Mouse (Mus musculus) brain, embryonic 14.5 days (tissue): Measurements from ENCODE around the gene Amer3. TPM values are rescaled to one million over a fixed set of nuclear protein-coding genes. Genes with fewer than 3 reads are reported as not detected.
A peak's percentile ranks its signal among the peaks of the same experiment; 100 is the strongest.
"Not testable (repeated sequence)": the region's sequence is repeated elsewhere in the genome, so short reads cannot be mapped to it uniquely, and the experiment has no call there.

Experiments
- DNase-seq: peaks from one replicate; pipeline ENCODE4 v3.0.0-alpha.2; 2011; ENCODE audit warnings: low read depth
- CTCF ChIP-seq: fragments of 200-500 bp; IDR thresholded peaks from 2 replicates; pipeline ENCODE4 v1.5.1; 2012; ENCODE audit warnings: inconsistent platforms, mild to moderate bottlenecking, moderate library complexity, borderline replicate concordance; ENCODE audit not compliant: insufficient read depth, insufficient read length; ENCODE audit errors: extremely low read depth
- POLR2A ChIP-seq: fragments of 200-500 bp; IDR thresholded peaks from 2 replicates; pipeline ENCODE4 v1.6.1; 2012; ENCODE audit warnings: mild to moderate bottlenecking, inconsistent platforms, borderline replicate concordance; ENCODE audit not compliant: poor library complexity, insufficient read depth, insufficient read length, severe bottlenecking; ENCODE audit errors: extremely low read depth
- polyA plus RNA-seq: library from polyadenylated mRNA; depleted of rRNA; stranded (reverse); fragments of >200 nt; gene quantifications from 2 replicates; pipeline ENCODE4 v1.2.3, GENCODE M21; 2012; rRNA removed

The Amer3 gene
- polyA plus RNA-seq, 1 experiment: 30.0 TPM

DNA sequence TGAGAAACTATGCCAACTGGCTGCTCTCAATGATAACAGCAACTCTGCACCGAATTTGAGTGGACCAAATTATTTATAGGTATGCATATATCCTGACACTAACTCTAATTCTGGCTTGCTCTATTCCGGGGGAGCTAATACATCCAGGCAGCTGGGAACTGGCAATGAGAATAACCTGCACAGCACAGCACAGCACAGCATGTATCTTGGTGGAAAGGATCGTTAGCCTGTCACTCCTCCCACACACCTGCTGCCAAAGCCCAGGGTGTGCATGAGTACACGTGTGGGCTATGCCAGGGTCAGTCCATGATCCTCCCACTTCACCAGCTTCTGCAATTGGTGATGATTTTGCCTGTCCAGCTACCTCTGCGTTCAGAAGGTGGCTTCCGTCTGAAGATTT lies 8.0 kb upstream of the Amer3 start:
- TF ChIP-seq POLR2A (no peak), CTCF (no peak)

DNA sequence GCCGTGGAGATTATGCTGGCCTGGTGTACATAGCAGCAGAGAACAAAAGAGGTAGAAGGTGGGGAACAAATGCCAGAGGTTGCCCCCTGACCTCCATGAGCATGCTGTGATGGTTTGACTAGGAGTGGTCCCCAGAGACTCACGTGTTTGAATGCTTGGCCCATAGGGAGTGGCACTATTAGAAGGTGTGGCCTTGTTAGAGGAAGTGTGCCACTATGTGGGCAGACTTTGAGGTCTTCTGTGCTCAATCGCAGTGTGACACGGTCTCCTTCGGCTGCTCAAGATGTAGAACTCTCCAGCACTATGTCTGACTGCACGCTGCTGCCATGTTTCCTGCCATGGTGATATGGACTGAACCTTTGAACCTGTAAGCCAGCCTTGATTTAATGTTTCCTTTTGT lies 6.2 kb upstream of the Amer3 start:
- DNase-seq: no peak
- TF ChIP-seq POLR2A (no peak), CTCF (no peak)

More for the DNA sequence above, 8.0 kb upstream of the Amer3 start:
- DNase-seq: peak; percentile 1

DNA sequence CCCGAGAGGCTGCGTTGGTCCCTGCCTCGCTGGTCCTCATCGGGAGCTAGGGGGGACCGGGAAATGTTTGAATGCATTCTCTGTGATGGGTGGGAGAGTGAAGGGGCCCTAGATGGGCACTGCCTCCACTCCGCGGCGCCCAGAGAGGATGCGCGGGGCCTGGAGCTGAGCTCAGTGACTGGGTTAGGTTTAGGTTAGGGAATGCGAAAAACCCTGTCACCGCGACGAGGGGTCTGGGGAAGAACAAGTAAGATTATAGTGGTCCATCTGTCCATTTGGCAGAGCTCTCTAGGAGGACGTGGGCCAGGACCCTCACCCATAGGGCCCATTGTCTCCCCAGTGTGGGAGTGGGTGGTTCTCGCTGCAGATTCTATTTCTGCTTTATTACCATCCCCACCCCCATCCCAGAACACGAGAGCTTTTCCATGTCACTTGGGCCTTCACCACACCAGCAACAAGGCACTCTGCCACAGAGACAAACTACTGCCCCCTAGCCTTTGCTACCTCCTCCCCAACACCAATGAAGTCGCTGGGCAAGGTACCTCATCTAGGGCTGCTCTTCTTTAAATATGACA lies 412 bp downstream of the Amer3 start:
- TF ChIP-seq CTCF: no peak
- no peak for TF ChIP-seq POLR2A
- peak; percentile 53 for DNase-seq

DNA sequence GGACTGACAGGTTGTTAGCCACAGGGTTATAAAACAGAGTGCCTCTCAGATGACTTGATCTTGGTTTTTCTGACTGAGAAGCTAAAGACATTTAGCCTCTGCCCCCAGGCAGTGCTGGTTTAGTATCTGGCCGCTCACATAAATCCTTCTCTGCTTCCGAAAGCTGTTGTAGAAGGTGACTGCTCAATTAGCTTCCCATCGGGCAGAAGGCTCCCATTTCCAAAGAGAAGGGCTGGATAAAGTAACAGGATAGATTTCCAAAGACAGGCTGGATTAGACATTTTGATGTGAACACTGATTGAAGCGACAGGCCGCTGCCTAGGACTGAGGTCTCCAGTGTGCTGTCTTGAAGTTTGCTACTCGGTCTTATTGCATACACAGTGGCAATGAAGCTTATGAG lies 2.8 kb downstream of the Amer3 start:
- TF ChIP-seq POLR2A: no peak
- no peak for TF ChIP-seq CTCF
- DNase-seq: no peak

DNA sequence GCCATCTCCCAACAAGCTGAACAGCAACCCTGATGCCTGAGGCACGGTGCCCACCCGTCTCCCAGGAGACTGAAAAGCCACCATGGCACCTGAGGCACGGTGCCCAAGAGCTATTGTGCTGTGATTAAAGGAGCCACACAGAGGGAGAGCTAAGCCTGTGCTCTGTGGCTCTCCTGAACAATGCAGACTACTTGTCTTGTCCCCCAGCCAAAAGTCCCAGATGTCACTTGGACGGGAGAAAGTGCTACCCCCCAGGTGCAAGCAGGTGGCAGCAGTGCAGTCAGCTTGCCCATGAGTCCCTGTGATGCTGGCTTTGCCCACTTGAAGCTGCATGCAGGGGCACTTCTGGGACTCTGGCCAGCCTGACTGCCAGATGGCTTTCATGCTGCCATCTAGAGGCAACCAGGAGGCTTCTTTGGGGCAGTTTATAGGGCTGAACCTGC lies 4.4 kb downstream of the Amer3 start:
- TF ChIP-seq POLR2A: no peak
- peak; percentile 46; the same call in 1 of the 2 replicates for TF ChIP-seq CTCF

DNA sequence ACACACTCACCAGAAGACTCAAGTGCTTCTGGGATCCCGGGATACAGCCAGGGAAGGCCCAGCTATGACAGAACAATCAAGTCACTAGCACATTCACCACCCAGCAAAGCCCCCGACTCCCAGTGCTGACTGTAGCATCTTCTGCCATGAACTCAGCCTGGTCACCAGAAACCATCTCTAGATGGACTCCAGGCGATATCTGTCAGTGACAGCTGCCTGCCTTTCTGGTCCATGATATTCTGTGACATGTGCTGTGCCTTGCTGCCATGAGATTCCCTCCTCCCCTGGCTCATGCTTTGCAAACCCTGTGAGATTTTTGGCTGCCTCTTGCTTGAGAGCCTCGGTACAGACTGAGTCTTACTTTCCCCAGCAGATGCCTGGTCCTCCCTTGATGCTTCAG lies 5.3 kb downstream of the Amer3 start:
- TF ChIP-seq POLR2A (no peak), CTCF (no peak)
- DNase-seq: peak; percentile 27

More for the DNA sequence above, 4.4 kb downstream of the Amer3 start:
- peak; percentile 96 for DNase-seq

DNA sequence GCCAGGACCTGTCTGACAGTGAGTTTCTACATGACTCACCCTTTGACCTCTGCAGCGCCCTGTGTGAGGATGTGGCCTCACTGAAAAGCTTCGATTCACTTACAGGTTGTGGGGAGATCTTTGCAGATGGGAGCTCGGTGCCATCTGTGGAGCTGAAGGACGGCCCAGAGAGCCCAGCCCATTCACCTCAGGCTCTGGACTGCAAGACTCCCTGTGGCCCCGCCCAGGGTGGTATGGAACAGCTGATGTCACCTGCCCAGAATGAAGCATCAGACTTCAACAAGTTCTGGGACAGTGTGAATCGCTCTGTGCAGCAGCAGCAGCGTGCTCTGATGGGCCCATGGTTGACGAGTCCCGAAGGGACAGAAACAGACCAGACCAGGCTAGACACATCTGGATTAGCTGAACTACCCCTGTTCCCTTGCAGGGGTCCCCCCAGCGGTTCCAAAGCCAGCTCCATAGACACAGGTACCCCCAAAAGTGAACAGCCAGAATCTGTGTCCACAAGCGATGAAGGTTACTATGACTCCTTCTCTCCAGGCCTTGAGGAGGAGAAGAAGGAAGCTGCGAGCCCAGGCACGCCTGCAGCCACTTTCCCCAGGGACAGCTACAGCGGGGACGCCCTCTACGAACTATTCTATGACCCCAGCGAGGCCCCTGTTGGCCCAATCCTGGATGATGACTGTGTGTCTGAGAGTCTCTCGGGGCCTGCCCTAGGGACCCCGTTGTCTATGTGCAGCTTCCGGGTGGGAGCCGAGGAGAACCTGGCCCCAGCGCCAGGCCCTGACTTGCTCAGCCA lies 8.0 kb downstream of the Amer3 start:
- TF ChIP-seq POLR2A (no peak), CTCF (no peak)
- DNase-seq: no peak

DNA sequence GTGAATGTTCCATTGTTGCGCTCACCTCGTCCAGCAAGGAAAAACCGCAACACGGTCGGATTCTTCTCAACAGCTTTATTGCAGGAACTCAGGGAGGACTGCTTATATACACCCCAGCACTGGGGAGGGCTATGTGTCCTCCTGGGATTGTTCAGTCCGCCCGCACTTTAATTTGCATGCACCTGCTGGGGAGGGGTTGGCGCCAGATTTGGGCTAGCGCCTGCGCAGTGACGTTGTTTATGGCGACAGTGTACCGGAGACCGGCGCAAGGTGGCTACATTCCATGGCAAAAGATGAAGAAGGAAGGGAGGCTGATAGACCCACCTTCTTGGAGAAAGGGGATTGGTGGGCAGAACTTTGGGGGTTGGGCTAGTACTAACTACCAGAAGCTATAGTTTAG lies 20.5 kb downstream of the Amer3 start:
- DNase-seq: no peak
- TF ChIP-seq CTCF (no peak), POLR2A (no peak)

DNA sequence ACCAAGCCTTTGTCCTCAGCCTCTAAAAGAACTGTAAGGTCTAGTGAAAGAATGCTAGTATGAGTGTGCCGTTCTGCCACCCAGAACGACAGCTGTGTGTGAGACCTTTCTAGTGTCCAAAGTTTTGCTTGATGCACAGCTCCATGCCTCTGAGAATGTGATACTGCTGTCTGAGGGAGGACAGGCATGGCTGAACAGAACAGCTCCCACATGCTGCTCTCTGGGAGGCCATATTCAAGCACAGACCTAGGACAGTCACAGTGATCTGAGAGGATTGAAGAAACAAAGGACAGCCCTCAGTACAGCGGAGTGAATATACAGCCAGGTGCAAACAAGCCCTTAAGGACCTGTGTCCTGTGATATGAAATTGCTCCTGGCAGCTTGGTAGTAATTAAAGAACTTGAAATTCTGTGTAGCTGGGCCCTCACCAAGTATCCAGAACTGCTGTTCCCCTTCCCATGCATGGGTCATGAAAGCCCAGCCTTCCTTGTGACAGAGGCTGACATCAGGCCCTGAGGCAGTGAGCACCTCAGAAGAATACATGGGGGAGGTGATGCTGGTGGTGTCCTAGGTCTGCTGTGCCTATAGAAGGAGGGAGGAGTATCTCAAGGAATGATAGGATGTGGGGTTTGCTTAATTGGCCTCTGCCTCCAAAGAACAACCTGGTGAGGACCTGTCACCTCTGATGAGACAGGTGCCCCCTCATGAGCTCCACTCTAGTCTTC lies 22.0 kb downstream of the Amer3 start:
- DNase-seq: no peak
- TF ChIP-seq POLR2A: no peak

DNA sequence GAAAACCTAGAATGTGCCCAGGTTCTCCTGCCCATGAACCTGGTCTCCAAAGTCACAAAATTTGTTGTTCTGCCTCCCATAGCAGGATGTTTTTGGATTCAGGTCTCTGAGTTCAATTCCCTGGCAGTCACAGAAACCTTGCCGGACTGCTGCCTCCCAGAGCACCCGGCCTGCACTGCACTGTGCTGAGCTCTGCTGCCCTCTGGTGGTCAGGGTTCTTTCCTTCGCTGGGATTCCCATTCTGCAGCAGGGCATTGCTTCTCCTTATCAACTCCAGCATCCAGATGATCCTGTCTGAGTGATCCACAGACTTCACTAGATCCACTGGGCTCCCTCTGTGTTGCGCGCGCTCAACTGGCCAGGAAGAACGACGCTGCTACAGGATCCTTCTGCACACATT lies 22.9 kb downstream of the Amer3 start:
- peak; percentile 90 for DNase-seq
- TF ChIP-seq CTCF (peak; percentile 99), POLR2A (no peak)

DNA sequence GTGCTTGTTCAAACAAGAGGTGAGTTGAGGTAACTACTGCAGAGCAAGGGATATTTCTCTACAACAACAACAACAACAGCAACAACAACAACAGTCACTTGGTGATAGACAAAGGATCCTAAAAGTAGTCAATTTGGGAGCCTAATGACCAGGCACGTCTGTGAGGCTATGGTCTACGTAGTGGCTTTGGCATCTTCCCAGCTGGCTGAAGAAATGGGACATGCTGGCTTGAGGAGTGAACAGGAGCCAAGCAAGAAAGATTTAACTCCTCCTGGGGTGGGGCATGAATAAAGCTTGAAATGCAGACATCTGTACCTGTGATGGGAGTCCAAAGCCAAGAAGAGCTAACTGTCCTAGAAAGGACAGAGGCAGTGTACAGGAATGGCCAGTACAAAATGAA lies 34.3 kb downstream of the Amer3 start:
- no peak for TF ChIP-seq CTCF
- TF ChIP-seq POLR2A: no peak

DNA sequence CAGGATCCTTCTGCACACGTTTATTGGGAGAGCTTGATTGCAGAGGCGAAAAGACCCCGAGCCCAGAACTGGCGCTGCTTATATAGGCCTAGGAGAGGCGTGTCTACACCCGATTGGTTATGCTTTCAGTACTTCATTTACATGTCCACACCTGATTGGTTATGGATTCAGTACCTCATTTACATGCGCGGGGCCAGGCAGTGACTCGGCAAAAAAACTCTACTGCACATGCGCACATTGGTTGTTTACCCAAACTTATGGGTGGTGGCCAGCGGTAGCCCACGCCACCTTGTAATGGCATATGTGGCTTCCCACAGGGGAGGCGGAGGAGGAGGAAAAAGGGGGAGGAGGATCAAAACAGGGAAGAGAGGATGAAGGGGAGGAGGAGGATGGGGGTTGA lies 40.7 kb downstream of the Amer3 start:
- not testable (repeated sequence) for DNase-seq

More for the DNA sequence above, 34.3 kb downstream of the Amer3 start:
- no peak for DNase-seq

DNA sequence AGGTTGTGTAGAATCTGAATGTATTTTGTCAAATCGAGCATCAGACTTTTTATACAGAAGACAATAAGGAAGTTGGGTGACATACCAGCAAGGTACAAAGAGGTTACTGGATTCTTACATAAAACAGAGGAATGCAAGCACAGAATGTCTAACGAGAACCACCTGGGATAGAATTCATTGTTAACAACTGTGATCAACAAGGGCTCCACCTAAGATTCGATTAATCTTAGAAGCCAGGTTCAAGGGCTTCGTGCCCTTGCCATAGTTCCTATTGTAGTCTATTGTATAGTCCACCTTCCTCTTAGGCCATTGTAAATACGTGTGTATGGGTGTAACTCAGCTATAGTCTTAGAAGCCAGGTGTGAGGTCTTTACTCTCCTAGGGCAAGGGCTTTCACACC lies 41.3 kb downstream of the Amer3 start:
- DNase-seq: not testable (repeated sequence)

DNA sequence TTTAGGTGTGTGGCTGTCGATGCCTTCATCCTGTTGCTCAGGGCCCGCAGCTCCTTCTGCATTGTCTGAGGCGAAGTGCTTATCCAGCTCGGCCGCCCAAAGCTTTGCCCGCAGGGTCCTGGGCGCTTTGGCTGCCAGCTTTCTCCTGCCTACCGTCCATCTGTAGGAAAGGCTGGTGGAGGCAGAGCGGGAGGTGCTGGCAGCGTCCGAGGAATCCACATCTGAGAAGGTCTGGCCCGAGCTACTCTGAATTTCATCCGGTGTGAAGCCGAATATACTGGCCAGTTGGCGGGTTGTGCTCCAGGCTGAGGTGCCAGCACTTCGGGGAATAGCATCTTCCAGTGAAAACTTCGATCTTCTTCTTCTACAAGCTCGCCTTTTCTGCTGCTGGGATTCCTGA lies 56.3 kb downstream of the Amer3 start:
- no peak for TF ChIP-seq POLR2A
- no peak for TF ChIP-seq CTCF
- DNase-seq: no peak

Other genes with a start within 250 kb of the Amer3 start
- gene Ccdc115, start 140.0 kb upstream of the Amer3 start, polyA plus RNA-seq: 50.3 and 59.4 TPM in 2 replicates
- 32.4 and 34.6 TPM in 2 replicates for gene Imp4, start 139.8 kb upstream of the Amer3 start, polyA plus RNA-seq
- gene Ptpn18, start 119.9 kb upstream of the Amer3 start, polyA plus RNA-seq: 12.3 and 12.6 TPM in 2 replicates
- not detected in 2 replicates for gene Prss39, start 81.2 kb upstream of the Amer3 start, polyA plus RNA-seq
- gene Cfc1, start 44.0 kb upstream of the Amer3 start, polyA plus RNA-seq: 0.08 and 0.09 TPM in 2 replicates
- gene Prss40, start 18.7 kb upstream of the Amer3 start, polyA plus RNA-seq: not detected in 2 replicates